In genomic region chr12:100977958-100978725, GRCm38 (mm10) we compare ENCODE assay signal across 16 mouse cellular contexts. TPM values are rescaled to one million over a fixed set of nuclear protein-coding genes. Genes with fewer than 3 reads are reported as not detected.
DNase-seq lines count a peak whose midpoint lies in the region; ATAC-seq and TF ChIP-seq lines count a peak whose summit lies in the region.
"Had no signal": no experiment of that assay in that cellular context is flagged by ENCODE, and none has a peak within 500 bp of the region (broad histone marks: within the 10 kb centered on the region; RNA-seq: fewer than 3 reads in every experiment).

No protein-coding gene starts in this region.

- intact Hi-C loops in heart, postnatal 25 days (cut with DNase I) = loop anchor here (2.0 kb wide), 1 partner anchor 19 kb away; no protein-coding TSS in a partner anchor

- no peak overlapping the region for H3K27ac ChIP-seq in neural tube, embryonic 15.5 days (replicated peaks)
- H3K27ac ChIP-seq: heart, embryonic 13.5 days; hindbrain, embryonic 14.5 days; neural tube, embryonic 13.5 days; stomach, embryonic 15.5 days had no signal

- no peaks in the 10 kb centered on the region for H3K27me3 ChIP-seq in neural tube, embryonic 15.5 days (replicated peaks)
- H3K27me3 ChIP-seq: stomach, embryonic 15.5 days had no signal

- 37% methylated on average over 15 of the region's 15 CpGs for WGBS in lung, adult 2 months
- WGBS in neural tube, embryonic 15.5 days = 78% methylated on average over 15 of the region's 15 CpGs

- peak; percentile 48 to 54 for DNase-seq in heart, adult 18-20 months
- DNase-seq in heart, postnatal 25 days (ENCODE audit: low spot score) = no peak
- peak; percentile 51 for DNase-seq in lung, postnatal 10 days
- DNase-seq in lung, adult 2 months = no peak
- peak; percentile 44 for DNase-seq in heart, postnatal 4 days
- peak; percentile 42 for DNase-seq in skeletal muscle tissue, adult 2 months (ENCODE audit: low read depth, low spot score)
- no peak for DNase-seq in left cerebral cortex, adult 9 months (ENCODE audit: low spot score in 2 of 2)
- DNase-seq: cerebellum, postnatal 14 days; kidney, adult 18-20 months; kidney, postnatal 25 days; right cerebral cortex, postnatal 4 days had no signal

- no peaks in the 10 kb centered on the region for H3K9me3 ChIP-seq in neural tube, embryonic 15.5 days (replicated peaks)
- H3K9me3 ChIP-seq: heart, embryonic 13.5 days; neural tube, embryonic 13.5 days; stomach, embryonic 15.5 days had no signal

- no peak overlapping the region for H3K9ac ChIP-seq in neural tube, embryonic 15.5 days (replicated peaks)
- H3K9ac ChIP-seq: heart, embryonic 13.5 days; hindbrain, embryonic 14.5 days; neural tube, embryonic 13.5 days; stomach, embryonic 15.5 days had no signal

- no peak overlapping the region for H3K4me3 ChIP-seq in lung, adult 2 months (replicated peaks; ENCODE audit: extremely low read depth, low read depth, low read length)
- H3K4me3 ChIP-seq in neural tube, embryonic 15.5 days (replicated peaks) = no peak overlapping the region
- H3K4me3 ChIP-seq: heart, embryonic 13.5 days; neural tube, embryonic 13.5 days; stomach, embryonic 15.5 days had no signal

- H3K36me3 ChIP-seq in neural tube, embryonic 15.5 days = no peaks in the 10 kb centered on the region
- H3K36me3 ChIP-seq: heart, embryonic 13.5 days; neural tube, embryonic 13.5 days; stomach, embryonic 15.5 days had no signal

- peaks cover 9% of the 10 kb centered on the region for H3K4me1 ChIP-seq in lung, adult 2 months (ENCODE audit: control insufficient read depth, insufficient read depth, low read length)
- peaks cover 10% of the 10 kb centered on the region for H3K4me1 ChIP-seq in neural tube, embryonic 15.5 days

- no peak for TF ChIP-seq CTCF in lung, adult 2 months (IDR thresholded peaks at IDR 0.05; ENCODE audit: insufficient read depth, low read length)

- no peak overlapping the region for H3K4me2 ChIP-seq in neural tube, embryonic 15.5 days
- H3K4me2 ChIP-seq: heart, embryonic 13.5 days; hindbrain, embryonic 14.5 days; neural tube, embryonic 13.5 days; stomach, embryonic 15.5 days had no signal

- no peak for TF ChIP-seq POLR2A in lung, adult 2 months (IDR thresholded peaks at IDR 0.05; ENCODE audit: borderline replicate concordance, extremely low read depth, low read depth, low read length)

- ATAC-seq in neural tube, embryonic 15.5 days (ENCODE audit: low FRiP score) = no peak

RNA-seq across cellular contexts. Expression of gene Ccdc88c, which starts 50.7 kb away (rescaled TPM):
- 1 to 10 TPM; 3.6 to 4.0 TPM for total RNA-seq in heart, adult 18-20 months (2021)
- total RNA-seq in heart, postnatal 25 days (2021) = 1 to 10 TPM; 5.9 to 6.7 TPM
- 19.2 and 19.7 TPM in 2 replicates for polyA plus RNA-seq in lung, adult 2 months (2012; rRNA removed)
- total RNA-seq in heart, postnatal 4 days (2021) = 10 to 100 TPM; 10.9 to 11.4 TPM
- polyA plus RNA-seq in neural tube, embryonic 15.5 days (2015; fragmentation: Nextera tagmentation; extraction: Ambion mirVana) = 9.6 and 10.1 TPM in 2 replicates

Comparison
In these comparisons a context has a peak if more than half of its experiments do, and no peak if none do; other contexts are left out.
1. DNase-seq: peak in heart, adult 18-20 months (2 of 2), lung, postnatal 10 days (single experiment), heart, postnatal 4 days (single experiment) and skeletal muscle tissue, adult 2 months (single experiment); none in heart, postnatal 25 days (single experiment), lung, adult 2 months (single experiment) and left cerebral cortex, adult 9 months (0 of 2).